16 mouse cellular contexts compared by ENCODE assay signal in the genomic region with DNA sequence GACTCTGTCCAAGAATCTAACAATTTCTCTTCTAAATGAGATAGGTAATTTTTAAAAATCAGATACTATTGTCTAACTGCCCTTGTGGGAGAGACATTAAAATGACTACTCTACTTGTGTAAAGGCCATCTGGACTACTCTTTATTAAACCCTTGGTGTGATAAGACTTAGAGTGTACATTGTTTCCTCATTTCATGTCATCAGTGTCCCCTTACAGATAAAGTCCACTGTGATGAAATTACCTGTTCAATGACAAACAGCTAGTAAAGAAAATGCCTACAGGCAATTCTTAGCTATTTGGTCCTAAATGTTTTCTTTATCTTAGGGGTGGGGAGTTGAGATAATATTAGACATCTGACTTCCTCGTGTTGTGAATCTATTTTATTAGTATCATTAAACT.
"Had no signal": no experiment of that assay in that cellular context is flagged by ENCODE, and none has a peak within 500 bp of the region (broad histone marks: within the 10 kb centered on the region; RNA-seq: fewer than 3 reads in every experiment).

No protein-coding gene starts in this region.

- H3K27me3 ChIP-seq: neural tube, embryonic 13.5 days; neural tube, embryonic 15.5 days; stomach, embryonic 15.5 days had no signal

- H3K9me3 ChIP-seq: neural tube, embryonic 13.5 days; neural tube, embryonic 15.5 days; stomach, embryonic 15.5 days had no signal

- H3K27ac ChIP-seq: neural tube, embryonic 13.5 days; neural tube, embryonic 15.5 days; stomach, embryonic 15.5 days; stomach, postnatal 0 days had no signal

- DNase-seq: retina, postnatal 1 day; right cerebral cortex, adult 18-20 months; right cerebral cortex, postnatal 14 days; right cerebral cortex, postnatal 25 days; right cerebral cortex, postnatal 4 days; spleen, adult 18-20 months; thymus, adult 18-20 months; thymus, adult 2 months; thymus, postnatal 14 days; thymus, postnatal 25 days; thymus, postnatal 36 days; thymus, postnatal 4 days had no signal

- H3K4me3 ChIP-seq: neural tube, embryonic 13.5 days; neural tube, embryonic 15.5 days; stomach, embryonic 15.5 days had no signal

- H3K9ac ChIP-seq: neural tube, embryonic 13.5 days; neural tube, embryonic 15.5 days; stomach, embryonic 15.5 days had no signal

- H3K4me1 ChIP-seq: neural tube, embryonic 13.5 days; neural tube, embryonic 15.5 days; stomach, embryonic 15.5 days had no signal

- H3K36me3 ChIP-seq: neural tube, embryonic 13.5 days; neural tube, embryonic 15.5 days; stomach, embryonic 15.5 days had no signal

- H3K4me2 ChIP-seq: neural tube, embryonic 13.5 days; neural tube, embryonic 15.5 days; stomach, embryonic 15.5 days had no signal
